Mouse (Mus musculus): ENCODE results near the gene Gk5.
A peak's percentile ranks its signal among the peaks of the same experiment; 100 is the strongest.
"Not testable (repeated sequence)": the region's sequence is repeated elsewhere in the genome, so short reads cannot be mapped to it uniquely, and the experiment has no call there.

The Gk5 gene

DNA sequence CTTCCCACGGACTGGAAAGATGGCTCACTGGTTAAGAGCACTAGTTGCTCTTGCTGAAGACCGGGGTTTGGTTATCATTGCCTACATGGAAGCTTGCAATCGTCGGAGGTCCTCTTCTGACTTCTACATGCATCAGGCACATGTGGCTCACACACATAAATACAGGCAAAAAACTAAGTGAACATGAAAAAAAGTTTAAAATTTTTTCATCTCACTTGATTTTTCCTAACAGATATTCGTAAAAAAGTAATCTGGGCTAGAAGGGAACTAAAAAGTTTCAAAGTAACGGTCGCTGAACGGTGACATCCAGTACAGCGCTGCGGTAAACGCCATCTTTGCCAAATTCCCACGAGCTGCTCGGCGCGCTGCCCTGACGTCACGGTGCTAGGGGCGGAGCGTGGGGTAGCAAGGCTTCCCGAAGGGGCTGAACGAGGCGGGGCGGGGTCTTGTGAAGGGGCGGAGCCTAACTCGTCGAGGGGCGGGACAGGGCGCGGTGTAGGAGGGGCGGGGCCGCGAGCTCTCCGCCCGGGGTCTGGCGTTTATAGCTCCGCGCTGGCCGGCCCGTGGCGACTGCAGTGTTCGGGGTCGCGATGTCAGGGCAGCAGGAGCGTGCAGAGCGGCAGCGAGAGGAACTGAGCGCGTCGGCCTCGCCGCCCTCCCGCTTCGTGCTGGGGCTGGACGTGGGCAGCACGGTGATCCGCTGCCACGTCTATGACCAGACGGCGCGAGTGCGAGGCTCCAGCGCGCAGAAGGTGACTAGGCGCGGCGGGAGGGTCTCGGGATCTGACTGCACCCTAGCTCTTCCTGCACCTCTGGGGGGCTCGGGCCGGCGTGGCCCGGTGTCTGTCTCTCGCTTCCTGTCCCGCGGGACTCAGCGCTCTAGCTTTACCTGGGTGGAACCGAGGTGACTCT is at the start of gene Gk5:
Gk5 (plus strand) TSS at position 502 of the 912 bp plus-strand sequence.
- peak; percentile 85 for DNase-seq (ENCODE audit: extremely low spot score, low read depth, low spot score)

DNA sequence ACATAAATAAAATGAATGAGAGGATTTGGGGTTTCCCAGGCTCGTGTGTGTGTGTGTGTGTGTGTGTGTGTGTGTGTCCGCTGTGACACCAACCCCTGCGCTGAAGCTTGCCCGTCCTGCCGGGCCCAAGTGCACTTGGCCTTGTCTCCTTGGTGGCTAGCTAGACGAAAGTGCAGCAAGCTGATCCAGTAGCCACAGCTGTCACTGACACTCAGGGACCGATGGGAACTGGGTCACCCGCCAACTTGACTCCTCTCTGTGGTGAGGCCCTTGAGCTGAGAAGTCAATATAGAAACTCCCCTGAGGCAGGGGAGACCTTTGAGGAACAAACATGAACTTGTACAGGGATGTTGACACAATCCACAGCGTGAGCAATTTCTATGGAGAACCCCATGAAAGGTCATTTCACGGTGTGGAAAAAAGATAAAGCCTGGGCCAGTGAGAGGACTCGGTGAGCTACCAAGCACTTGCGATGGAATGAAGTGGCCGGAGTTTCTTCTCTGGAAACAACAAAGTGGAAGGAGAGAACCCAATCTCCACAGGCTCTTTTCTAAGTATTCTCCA is 40.3 kb upstream of the Gk5 start:
- DNase-seq (ENCODE audit: extremely low spot score, low read depth, low spot score), result no peak

DNA sequence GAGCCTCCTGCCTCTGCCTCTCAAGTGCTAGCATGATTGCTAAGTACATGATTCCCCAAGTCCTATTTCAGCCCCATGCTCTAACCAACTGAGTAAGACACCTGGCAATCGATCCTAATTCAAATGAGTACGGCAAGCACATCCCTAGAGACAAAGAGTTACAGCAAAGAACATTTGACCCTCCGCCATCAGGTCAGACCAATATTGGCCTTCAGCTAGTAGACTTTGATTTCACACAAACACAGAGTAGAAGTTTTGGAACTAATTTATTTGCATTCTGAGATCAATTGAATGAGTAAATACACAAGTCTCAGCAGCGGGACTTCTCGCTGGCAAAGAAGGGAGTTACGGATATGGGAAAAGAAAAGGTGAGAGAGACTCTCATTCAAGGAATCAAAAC is 33.9 kb upstream of the Gk5 start:
- DNase-seq (ENCODE audit: extremely low spot score, low read depth, low spot score), result no peak

DNA sequence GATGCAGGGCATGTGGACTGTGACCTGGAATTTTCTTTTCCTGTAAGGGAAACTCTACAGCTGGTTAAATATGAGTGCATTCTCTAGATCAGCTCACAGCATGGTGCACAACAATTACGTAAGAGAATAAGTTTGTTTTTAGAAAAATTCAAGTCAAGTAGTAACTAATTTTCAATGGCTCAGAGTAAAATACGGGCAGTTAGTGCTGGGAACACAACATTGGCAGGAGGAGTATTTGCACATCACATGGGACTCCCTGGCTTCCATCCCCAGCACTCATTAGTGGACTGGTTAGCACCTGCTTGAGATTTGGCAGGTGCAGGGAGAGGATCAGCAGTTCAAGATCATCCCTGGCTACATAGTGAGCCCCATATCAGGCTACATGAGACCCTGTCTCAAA is 31.5 kb upstream of the Gk5 start:
- DNase-seq (ENCODE audit: extremely low spot score, low read depth, low spot score), result no peak

DNA sequence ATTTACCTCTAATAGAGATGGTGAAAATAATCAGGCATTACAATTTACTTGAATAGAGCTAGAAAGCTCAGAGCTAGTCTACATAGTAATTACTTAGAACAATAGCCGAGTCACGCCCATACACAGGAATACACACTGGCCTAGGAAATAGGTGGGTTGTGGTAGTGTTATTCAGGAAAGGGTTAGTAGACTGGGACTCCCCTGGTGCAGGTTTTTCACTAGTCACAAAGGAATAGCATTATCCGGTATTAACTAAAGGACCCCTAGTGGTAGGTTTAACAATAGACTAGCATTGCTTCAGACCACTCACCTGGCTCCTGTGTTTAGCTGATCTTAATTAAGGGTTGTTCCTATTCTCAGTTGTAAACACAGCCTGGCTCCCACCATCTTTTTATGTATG is 30.7 kb upstream of the Gk5 start:
- DNase-seq (ENCODE audit: extremely low spot score, low read depth, low spot score), result not testable (repeated sequence)

DNA sequence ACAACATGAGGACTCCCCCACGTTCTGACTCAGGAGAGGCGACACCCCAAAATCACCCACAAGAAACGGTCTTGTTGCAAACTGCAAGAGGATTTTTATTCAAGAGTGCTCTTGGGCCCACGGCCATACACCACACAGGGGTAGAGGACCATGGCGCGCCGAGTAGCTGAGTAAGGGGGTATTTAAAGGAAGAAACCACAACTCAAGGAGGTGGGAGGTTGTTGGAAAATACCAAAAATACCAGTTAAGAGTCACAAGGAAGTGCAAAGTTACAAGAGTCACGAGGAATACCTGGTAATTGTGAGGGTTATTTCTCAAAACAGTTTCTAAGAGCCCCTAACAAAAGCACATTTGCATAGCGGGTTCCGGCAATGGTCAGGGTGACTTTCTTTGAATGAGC is 26.5 kb upstream of the Gk5 start:
- not testable (repeated sequence) for DNase-seq (ENCODE audit: extremely low spot score, low read depth, low spot score)

DNA sequence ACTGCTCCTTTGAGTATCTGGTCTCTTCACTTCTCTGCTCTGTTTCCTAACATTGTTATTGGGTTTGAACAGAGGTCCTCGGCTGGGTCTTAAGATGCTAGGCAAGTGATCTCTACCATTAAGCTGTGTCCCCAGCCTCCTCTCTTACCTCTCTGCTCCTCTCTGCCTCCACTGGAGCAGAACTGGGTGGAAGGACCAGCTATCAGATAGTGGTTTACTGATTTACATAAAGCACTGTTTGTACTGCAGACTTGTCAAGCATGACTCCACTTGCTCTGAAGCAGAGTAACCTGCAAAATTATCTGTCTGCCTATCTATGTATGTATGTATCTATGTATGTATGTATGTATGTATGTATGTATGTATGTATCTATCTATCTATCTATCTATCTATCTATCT is 25.9 kb upstream of the Gk5 start:
- DNase-seq (ENCODE audit: extremely low spot score, low read depth, low spot score), result no peak

DNA sequence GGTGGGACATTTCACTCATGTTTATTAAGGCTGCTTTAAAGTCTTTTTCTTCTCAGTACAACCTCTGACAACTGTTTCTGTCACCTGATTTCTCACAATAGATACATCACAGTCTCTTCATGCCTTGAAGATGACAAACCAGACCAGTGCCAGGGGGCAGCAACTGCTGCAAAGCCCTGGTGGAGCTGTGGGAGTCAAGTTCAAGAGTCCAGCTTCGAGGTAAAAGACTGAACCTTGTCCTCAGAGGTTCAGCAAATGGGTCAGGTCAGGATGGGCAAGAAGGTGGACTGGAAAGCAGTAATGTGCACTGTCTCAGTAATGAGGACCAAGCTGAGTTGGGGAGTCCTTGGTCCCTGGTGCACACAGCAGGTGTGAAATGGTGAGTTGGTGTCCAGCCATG is 24.8 kb upstream of the Gk5 start:
- no peak for DNase-seq (ENCODE audit: extremely low spot score, low read depth, low spot score)

DNA sequence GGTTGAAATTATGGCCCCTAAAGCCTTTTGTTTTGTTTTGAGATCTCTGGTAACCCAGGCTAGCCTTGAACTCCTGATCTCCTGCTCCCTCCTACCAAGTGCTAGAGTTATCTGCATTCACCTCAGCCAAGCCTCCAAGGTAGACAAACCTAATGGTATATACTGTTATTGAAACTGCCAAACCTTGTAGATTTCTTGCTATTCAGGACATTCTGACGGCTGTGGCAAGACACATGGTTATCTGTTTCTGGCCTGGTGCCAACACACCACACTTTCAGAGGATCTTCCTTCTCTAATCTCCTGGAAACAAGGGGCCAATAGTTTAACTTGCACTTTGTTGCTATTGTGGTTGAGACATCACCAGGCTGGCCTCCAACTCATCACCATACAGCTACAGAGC is 24.0 kb upstream of the Gk5 start:
- no peak for DNase-seq (ENCODE audit: extremely low spot score, low read depth, low spot score)

DNA sequence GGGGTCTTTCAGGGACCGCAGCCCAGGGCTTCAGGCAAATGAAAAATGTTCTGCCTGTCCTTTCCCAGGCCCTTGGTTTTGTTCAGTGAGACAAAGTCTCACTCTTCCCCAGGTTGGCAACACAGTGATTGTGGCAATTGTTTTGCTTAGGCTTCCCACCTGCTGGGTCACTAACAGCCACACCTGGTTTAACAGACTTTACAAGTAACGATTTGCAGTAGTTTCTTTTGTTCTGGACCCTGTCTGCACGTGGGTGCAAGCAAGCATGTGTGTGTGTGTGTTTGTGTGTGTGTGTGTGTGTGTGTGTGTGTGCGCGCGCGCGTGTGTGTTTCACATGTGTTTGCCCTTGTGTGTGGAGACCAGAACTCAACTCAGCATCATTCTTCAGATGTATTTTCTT is 16.3 kb upstream of the Gk5 start:
- no peak for DNase-seq (ENCODE audit: extremely low spot score, low read depth, low spot score)

DNA sequence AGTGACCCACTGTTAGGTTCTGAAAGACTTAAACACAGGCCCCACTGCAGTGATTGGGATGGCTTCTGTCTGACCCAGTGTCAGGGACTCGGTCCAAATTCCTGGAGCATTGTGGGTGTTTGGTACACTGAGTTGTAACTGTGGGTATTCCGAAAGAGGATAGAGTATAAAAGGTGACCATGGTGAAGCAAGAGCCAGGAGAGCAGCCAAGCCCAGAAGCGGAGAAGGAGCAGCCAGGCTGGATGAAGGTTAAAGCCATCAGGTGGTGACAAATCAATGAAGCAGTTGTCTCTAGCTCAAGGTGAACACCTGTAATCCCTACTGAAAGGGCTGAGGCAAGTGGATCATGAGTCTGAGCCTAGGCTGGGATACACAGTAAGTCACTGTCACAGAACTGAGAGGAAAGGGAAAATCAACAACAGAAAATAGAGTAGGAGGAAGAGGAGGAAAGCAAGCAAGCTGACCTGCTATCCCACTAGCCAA is 6.2 kb upstream of the Gk5 start:
- no peak for DNase-seq (ENCODE audit: extremely low spot score, low read depth, low spot score)

DNA sequence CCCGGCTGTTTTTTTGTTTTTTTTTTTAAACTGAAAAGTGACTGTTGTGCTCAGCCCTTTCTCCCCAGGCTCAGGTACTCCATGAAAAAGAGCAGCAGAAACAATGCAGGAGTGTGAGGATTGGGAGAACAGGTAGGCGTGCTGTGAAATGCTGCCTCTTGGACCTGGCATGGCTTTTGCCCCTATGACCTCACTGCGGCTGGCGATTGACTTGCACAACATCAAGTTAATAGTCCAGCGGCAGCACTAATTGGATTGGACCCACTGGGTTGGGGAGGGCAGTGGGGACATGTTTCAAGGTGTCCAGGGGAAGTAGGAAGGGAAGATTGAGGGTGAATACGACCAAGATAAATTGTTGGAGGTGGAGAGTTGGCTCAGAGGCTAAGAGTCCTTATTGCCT is 2.4 kb upstream of the Gk5 start:
- DNase-seq (ENCODE audit: extremely low spot score, low read depth, low spot score), result no peak

DNA sequence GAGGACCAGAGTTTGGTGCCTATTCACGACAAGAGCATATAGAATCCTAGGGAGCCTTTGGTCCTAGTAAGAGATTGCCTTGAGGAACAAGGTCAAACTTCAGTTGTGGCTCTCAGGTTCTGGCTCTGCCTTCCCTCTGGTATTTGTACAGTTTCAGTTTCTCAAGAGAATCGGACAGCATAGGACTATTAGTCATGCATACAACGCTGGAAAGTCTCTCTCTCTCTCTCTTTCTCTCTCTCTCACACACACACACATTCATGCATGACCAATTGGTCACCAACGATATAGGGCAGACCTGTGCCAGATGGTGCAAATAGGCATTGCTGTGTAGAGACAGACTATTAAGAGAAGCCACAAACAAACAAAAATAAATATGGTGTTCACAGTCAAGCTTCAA is 946 bp upstream of the Gk5 start:
- no peak for DNase-seq (ENCODE audit: extremely low spot score, low read depth, low spot score)

DNA sequence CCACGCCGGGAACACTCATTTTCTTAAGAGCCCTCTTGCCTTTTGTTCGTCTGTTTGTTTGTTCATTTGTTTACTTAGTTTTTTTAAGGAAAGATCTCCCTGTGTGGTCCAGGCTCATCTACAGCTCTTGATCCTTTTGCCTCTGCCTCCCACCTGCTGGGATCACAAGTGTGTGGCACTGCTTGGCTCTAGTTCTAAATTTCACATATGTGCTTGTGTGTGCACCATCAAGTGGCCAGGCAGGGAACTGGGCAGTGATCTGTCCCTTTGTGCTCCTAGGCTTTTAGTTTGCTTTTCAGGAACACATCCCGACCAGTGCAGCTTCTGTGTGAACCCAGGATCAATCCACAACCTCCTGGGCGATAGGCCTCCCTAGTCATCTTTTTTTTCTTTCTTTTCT is 8.8 kb downstream of the Gk5 start:
- DNase-seq (ENCODE audit: extremely low spot score, low read depth, low spot score), result no peak

DNA sequence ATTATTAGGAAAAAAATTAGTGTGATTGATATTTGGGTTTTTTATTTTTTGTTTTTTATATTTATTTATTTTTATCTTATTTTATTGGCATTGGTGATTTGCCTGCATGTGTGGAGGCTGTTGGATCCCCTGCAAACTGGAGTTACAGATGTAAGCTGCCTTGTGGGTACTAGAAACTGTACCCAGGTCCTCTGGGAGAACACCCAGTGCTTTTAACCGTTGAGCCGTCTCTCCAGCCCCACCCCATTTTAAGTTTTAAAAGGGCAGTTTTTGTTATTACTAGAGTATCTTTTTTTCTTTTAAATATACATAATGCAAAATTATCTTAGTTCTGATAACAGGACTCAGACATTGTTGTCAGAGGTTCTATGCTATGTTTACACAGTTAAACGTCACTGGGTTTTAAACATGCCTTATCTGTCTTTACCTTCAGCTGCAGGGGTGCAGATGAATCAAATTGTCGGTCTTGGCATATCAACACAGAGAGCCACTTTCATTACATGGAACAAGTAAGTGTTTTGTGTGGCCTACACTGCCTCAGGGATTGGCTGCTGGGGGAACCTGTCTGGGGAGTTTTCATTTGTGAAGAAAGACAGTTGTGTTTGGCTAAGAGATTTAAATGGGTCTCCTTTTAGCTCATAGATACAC is 13.9 kb downstream of the Gk5 start:
- no peak for DNase-seq (ENCODE audit: extremely low spot score, low read depth, low spot score)

DNA sequence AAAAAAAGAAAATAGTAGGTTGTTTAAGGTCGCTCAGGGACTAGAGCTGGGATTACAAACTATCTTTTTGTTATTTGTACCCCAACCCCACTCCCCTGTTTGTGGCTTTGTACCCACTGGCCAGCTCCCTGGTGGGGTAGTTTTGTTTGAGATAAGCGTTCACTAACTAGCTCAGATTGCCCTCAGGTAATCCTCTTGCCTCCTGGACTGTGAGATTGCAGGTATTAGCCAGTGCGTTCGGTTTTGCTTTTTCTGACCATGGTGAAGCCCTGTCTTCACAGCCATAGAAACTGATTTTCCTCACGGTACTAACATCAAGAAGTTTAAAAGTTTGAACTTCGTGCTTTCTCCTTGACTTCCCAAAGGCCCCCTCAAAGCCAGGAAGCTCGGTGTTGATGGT is 15.3 kb downstream of the Gk5 start:
- DNase-seq (ENCODE audit: extremely low spot score, low read depth, low spot score), result no peak

DNA sequence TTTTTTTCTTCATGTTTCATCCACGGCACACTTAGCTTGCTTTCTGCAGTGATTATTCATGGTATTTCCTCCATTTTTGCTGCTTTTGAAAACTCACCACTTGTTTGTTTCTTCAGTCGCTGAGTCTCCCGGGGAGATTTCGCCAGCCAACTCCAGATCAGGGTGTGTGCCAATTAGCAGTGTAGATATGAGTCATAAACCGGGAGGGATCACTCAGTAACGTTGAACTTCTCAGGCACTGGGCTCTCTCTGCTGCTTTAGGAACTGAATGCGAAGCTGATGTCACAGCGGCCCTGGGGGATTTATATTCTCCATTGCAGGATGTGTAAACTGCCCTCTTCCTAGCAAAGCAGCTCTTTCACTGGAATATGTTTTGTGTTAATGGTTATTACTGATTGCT is 15.8 kb downstream of the Gk5 start:
- no peak for DNase-seq (ENCODE audit: extremely low spot score, low read depth, low spot score)

DNA sequence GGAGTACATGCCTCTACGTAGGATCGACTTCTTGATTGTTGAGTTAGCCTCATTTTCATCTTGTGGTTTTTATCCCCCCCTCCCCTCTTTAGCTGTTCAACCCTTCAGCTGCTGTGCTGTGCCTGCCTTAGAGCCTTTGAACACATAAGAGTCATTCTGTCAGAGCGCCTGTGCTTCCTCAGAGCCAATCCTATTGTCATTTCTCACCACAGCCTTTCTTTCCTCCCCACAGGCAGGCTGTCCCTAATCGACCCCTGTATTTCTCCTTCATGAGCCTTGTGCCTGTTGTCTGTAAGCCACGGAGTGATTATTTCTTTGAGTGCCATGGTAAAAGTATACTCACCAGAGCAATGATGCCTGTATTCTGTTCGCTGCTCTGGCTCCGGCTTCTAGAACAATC is 16.3 kb downstream of the Gk5 start:
- DNase-seq (ENCODE audit: extremely low spot score, low read depth, low spot score), result no peak

DNA sequence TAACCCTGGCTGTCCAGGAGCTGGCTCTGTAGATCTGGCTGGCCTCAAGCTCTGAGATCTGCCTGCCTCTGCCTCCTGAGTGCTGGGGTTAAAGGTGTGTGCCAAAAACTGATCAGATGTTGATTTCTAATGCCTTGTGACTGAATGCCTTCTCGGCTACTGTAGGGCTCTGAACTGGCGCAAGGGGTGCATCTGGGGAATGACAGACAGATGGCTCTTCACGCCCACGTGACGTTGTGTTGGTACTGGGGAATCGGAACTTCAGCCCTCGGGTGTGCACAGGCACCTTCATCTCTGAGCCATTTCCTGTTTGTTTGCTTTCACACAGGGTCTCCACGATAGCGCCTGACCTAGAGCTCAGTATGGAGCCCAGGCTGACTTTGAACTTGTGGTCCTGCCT is 19.8 kb downstream of the Gk5 start:
- DNase-seq (ENCODE audit: extremely low spot score, low read depth, low spot score), result no peak

DNA sequence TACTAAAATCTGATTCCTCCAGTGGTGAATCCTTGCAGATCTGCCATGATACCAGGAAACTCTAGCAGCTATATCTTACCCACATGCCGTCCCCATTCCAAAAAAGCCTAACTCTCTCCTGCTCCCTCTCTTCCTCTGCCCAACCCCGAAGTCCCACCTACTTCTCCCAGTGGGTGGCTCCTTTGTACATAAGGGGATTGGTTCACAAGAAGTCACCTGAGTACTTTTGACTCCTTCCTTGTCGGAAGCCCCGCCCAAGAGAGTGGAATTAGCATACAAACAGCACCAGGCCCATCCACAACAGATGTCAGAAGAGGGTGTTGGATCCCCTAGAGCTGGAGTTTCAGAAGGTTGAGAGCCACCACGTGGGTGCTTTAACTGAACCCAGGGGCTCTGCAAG is 20.7 kb downstream of the Gk5 start:
- no peak for DNase-seq (ENCODE audit: extremely low spot score, low read depth, low spot score)

DNA sequence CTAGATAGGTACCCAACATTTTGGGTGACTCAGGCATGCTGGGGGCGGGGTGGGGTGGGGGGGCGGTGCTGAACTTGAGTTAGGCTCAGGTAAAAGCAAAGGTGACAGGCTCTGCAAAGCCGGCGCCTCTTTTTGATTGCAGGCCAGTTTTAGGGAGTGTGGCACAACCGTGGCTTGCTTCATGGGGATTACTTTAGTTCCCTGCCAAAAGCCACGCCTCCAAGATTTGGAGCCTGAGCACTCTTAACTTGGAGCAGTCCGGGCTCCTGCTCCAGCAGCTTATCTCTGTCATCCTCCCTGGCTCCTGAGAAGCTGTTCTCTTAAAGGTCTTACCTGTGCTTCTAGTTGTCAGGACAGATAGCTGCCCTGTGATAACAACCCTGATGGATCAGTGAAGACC is 21.8 kb downstream of the Gk5 start:
- no peak for DNase-seq (ENCODE audit: extremely low spot score, low read depth, low spot score)

DNA sequence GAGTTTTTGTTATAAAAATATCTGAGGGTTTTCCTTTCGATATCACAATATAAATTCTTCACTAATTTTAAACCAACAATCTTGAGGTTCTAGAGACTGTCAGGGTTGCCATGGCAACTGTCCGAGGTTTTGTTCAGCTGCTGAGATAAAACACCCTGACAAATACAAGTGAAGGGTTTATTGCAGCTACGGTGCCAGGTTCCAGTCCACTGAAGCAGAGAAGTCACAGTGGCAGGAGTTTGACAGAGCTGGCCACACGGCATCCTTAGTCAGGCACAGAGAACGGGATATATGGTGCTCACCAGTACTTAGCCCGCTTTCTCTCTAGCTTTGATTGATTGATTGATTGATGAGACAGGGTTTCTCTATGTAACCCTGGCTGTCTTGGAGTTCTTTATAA is 23.3 kb downstream of the Gk5 start:
- DNase-seq (ENCODE audit: extremely low spot score, low read depth, low spot score), result no peak
